Mouse (Mus musculus): ENCODE results near the gene Slc22a16.

Slc22a16 gene

DNA sequence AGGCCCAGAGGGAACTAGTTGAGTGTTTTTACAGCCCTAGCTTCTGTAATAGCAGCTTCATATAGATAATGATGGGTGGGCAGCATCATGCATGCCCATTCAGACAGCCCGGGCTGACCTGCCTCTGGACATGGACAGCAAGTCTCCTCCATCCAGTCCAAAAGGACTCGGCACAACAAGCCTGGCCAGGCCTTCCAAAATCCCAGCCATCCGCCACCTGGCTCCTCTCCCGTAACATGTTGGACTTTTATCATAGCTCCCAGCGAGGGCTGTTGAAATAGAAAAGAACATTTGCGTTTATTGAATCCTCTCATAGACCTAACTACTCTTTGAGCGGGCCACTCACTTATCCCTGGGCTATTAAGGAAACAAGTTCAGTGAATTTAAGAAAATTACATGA, 71.8 kb downstream of the Slc22a16 start:
- Histone ChIP-seq H3K36me3 (ENCODE audit: insufficient read depth, low read length) (no peaks in the 10 kb centered on the region), H3K9me3 (ENCODE audit: low read length) (peaks cover 15% of the 10 kb centered on the region), H3K27me3 (ENCODE audit: insufficient read depth, low read length) (peaks cover 15% of the 10 kb centered on the region), H3K4me3 (replicated peaks; ENCODE audit: low read length) (no peak overlapping the region), H3K4me1 (replicated peaks; ENCODE audit: low read depth, low read length) (peaks cover 36% of the 10 kb centered on the region)
- no peak for TF ChIP-seq NANOG (IDR thresholded peaks at IDR 0.05; ENCODE audit: borderline replicate concordance, low read length)
- no peak for TF ChIP-seq CTCF (conservative IDR thresholded peaks at IDR 0.05; ENCODE audit: low read length)
- TF ChIP-seq POU5F1 (IDR thresholded peaks at IDR 0.05; ENCODE audit: borderline replicate concordance, low read length), result no peak

DNA sequence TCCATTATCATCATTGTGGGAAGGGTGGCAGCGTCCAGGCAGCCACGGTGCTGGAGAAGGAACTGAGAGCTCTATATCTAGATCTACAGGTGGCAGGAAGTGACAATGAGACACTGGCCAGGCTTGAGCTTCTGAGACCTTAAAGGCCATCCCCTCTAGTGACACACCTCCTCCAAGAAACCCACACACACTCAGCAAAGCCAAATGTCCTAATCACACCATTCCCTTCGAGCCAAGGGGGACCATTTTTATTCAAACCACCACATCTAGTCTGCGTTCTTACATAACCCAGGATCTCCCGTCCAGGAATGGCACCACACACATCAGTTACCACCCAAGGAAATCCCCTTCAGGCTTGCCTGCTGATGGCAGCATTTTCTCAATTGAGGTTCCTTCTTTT, 73.0 kb downstream of the Slc22a16 start:
- Histone ChIP-seq H3K4me3 (replicated peaks; ENCODE audit: low read length) (no peak overlapping the region), H3K9me3 (ENCODE audit: low read length) (peaks cover 19% of the 10 kb centered on the region), H3K4me1 (replicated peaks; ENCODE audit: low read depth, low read length) (peaks cover 36% of the 10 kb centered on the region), H3K36me3 (ENCODE audit: insufficient read depth, low read length) (no peaks in the 10 kb centered on the region), H3K27me3 (ENCODE audit: insufficient read depth, low read length) (peaks cover 24% of the 10 kb centered on the region)
- TF ChIP-seq POU5F1 (IDR thresholded peaks at IDR 0.05; ENCODE audit: borderline replicate concordance, low read length) (no peak), NANOG (IDR thresholded peaks at IDR 0.05; ENCODE audit: borderline replicate concordance, low read length) (no peak), CTCF (conservative IDR thresholded peaks at IDR 0.05; ENCODE audit: low read length) (no peak)

DNA sequence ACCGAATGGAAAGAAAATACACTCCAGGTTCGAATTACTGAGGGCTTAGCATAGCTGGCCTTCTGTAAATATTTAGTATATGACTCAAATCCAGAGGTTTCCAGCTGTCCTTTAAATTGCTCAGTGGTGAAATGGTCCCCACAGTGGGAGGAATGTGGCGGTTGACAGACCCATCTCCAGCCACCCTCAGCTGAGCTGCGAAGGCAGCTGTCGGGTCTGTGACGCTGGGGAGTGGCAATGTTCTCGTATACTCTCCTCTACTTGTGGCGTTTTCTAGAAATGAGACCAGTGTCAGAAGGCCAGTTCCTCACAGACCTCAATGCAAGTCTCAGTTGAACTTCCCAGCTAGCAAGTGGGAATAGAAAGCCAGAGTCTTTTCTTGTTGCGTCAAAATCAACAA, 74.3 kb downstream of the Slc22a16 start:
- TF ChIP-seq CTCF (conservative IDR thresholded peaks at IDR 0.05; ENCODE audit: low read length) (no peak), NANOG (IDR thresholded peaks at IDR 0.05; ENCODE audit: borderline replicate concordance, low read length) (no peak), POU5F1 (IDR thresholded peaks at IDR 0.05; ENCODE audit: borderline replicate concordance, low read length) (no peak)
- H3K4me1 ChIP-seq (replicated peaks; ENCODE audit: low read depth, low read length), result peaks cover 22% of the 10 kb centered on the region
- peaks cover 19% of the 10 kb centered on the region for H3K9me3 ChIP-seq (ENCODE audit: low read length)
- H3K27me3 ChIP-seq (ENCODE audit: insufficient read depth, low read length), result peaks cover 24% of the 10 kb centered on the region
- H3K36me3 ChIP-seq (ENCODE audit: insufficient read depth, low read length), result no peaks in the 10 kb centered on the region
- no peak overlapping the region for H3K4me3 ChIP-seq (replicated peaks; ENCODE audit: low read length)

DNA sequence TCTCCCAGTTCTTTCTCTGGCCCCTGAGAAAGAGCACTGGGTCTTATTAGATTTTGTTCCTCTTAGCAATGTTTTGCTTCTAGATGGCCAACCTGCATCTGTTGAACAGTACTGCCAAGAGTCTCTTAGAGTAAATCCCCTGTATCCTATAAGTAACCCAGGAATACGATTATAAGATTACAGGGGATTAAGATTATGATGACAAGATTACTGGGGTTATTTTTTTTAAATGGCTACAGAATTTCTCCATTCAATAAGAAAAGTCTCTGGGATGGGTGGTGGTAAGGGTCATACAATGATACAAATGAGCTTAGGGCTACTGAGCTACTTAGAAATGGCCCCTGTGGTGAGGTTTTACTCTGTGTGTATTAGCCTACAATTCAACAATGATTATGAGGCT, 75.2 kb downstream of the Slc22a16 start:
- TF ChIP-seq POU5F1 (IDR thresholded peaks at IDR 0.05; ENCODE audit: borderline replicate concordance, low read length) (no peak), NANOG (IDR thresholded peaks at IDR 0.05; ENCODE audit: borderline replicate concordance, low read length) (no peak), CTCF (conservative IDR thresholded peaks at IDR 0.05; ENCODE audit: low read length) (no peak)
- peaks cover 24% of the 10 kb centered on the region for H3K27me3 ChIP-seq (ENCODE audit: insufficient read depth, low read length)

DNA sequence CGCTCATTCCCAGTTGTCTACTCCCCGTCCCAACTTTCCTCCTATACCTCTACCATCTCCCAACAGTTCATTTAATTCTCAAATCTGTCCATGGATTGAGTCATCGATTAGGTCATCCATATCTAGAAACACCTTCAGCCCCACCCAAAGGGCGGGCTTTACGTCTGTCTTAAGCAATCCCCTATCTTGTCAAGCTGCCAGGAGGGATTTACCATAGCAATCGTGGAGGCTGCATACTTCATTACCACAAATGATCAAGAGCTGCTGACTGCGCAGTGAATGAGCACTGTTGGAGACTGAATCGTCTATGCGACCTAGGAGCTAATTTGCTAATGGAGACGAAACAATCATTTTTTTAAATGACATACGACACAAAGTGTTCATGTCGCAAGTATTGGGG, 78.6 kb downstream of the Slc22a16 start:
- H3K4me3 ChIP-seq (replicated peaks; ENCODE audit: low read length), result no peak overlapping the region
- no peaks in the 10 kb centered on the region for H3K4me1 ChIP-seq (replicated peaks; ENCODE audit: low read depth, low read length)
- TF ChIP-seq CTCF (conservative IDR thresholded peaks at IDR 0.05; ENCODE audit: low read length) (no peak), NANOG (IDR thresholded peaks at IDR 0.05; ENCODE audit: borderline replicate concordance, low read length) (no peak), POU5F1 (IDR thresholded peaks at IDR 0.05; ENCODE audit: borderline replicate concordance, low read length) (no peak)
- H3K36me3 ChIP-seq (ENCODE audit: insufficient read depth, low read length), result no peaks in the 10 kb centered on the region
- H3K9me3 ChIP-seq (ENCODE audit: low read length), result peaks cover 16% of the 10 kb centered on the region
- peaks cover 14% of the 10 kb centered on the region for H3K27me3 ChIP-seq (ENCODE audit: insufficient read depth, low read length)

More for the DNA sequence above, 75.2 kb downstream of the Slc22a16 start:
- peaks cover 19% of the 10 kb centered on the region for H3K9me3 ChIP-seq (ENCODE audit: low read length)
- H3K4me1 ChIP-seq (replicated peaks; ENCODE audit: low read depth, low read length), result peaks cover 13% of the 10 kb centered on the region
- H3K4me3 ChIP-seq (replicated peaks; ENCODE audit: low read length), result no peak overlapping the region
- H3K36me3 ChIP-seq (ENCODE audit: insufficient read depth, low read length), result no peaks in the 10 kb centered on the region

DNA sequence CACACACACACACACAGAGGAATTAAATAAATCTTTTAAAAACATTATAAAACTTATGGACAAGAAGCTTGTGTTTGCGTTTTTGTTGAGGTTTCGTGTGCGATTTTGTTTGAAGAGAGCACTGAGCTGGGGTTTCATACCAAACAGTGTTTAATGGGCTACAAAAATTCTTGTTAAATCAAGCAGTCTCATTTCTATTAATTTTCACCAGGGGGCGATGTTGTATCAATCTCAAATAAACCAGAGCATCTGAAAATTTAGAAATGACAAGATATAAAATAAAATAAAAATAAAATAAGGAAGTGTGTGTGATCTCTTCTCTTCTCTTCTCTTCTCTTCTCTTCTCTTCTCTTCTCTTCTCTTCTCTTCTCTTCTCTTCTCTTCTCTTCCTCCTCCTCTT, 79.5 kb downstream of the Slc22a16 start:
- TF ChIP-seq CTCF (conservative IDR thresholded peaks at IDR 0.05; ENCODE audit: low read length) (peak; percentile 46), NANOG (IDR thresholded peaks at IDR 0.05; ENCODE audit: borderline replicate concordance, low read length) (no peak)
- no peak overlapping the region for H3K4me3 ChIP-seq (replicated peaks; ENCODE audit: low read length)
- H3K9me3 ChIP-seq (ENCODE audit: low read length), result peaks cover 16% of the 10 kb centered on the region
- H3K27me3 ChIP-seq (ENCODE audit: insufficient read depth, low read length), result peaks cover 14% of the 10 kb centered on the region
- H3K4me1 ChIP-seq (replicated peaks; ENCODE audit: low read depth, low read length), result no peaks in the 10 kb centered on the region
- no peaks in the 10 kb centered on the region for H3K36me3 ChIP-seq (ENCODE audit: insufficient read depth, low read length)

DNA sequence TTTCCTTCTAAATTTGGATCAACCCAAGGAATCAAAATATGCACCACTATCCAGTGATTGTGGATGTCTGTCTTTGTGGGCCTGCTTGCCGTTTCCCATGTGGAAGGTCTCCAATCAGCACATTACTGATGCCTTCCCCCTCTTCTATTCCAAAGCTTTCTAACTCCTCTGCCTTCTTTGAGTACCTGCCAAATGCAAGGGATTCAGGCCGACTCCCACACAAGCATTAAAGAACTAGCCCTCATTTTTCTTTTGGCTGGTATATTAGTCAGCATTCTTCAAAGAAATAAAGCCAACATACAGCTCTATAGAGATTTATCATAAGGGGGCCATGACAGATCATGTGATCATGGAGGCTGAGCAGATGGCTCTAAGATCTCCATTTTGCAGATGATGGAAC, 81.5 kb downstream of the Slc22a16 start:
- Histone ChIP-seq H3K9me3 (ENCODE audit: low read length) (peaks cover 5% of the 10 kb centered on the region; the same call in 1 of the 2 replicates), H3K4me3 (replicated peaks; ENCODE audit: low read length) (no peak overlapping the region), H3K4me1 (replicated peaks; ENCODE audit: low read depth, low read length) (no peaks in the 10 kb centered on the region), H3K27me3 (ENCODE audit: insufficient read depth, low read length) (peaks cover 9% of the 10 kb centered on the region), H3K36me3 (ENCODE audit: insufficient read depth, low read length) (no peaks in the 10 kb centered on the region)
- TF ChIP-seq NANOG (IDR thresholded peaks at IDR 0.05; ENCODE audit: borderline replicate concordance, low read length) (no peak), POU5F1 (IDR thresholded peaks at IDR 0.05; ENCODE audit: borderline replicate concordance, low read length) (no peak), CTCF (conservative IDR thresholded peaks at IDR 0.05; ENCODE audit: low read length) (no peak)

Measured in E14TG2a.4 (cell line).